Mouse (Mus musculus): ENCODE data around the gene Mpig6b.

DNA sequence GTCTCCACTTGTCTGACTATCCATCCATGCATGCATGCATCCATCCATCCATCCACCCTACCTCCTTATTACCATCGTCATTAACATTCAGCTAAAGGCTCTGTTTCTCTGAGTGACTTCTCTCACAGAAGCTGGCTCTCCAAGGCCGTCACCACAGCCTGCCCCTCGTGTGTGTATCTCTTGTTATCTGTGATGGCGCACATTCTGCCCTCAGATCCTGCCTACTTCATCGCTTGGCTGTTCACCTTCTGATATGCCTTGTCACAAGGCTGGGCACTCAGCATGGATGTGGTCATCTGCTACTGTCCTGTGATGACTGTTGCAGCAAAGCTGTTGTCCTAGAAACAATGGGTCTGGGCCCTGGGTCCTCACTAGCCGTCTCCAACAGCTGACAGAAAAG is 38.8 kb upstream of the Mpig6b start:
- TF ChIP-seq POLR2A (IDR thresholded peaks at IDR 0.05; ENCODE audit: insufficient read depth, low read depth, low read length) (no peak), CTCF (IDR thresholded peaks at IDR 0.05) (no peak)

Measured in heart, adult 2 months (tissue).